Mouse (Mus musculus) neural tube, embryonic 14.5 days (tissue): ENCODE measurements around the gene Timmdc1. TPM values are rescaled to one million over a fixed set of nuclear protein-coding genes. Genes with fewer than 3 reads are reported as not detected.

ENCODE experiments used
- ATAC-seq: fragments of 200-750 bp; cut with Nextera tagmentation; 2 replicates; pipeline ENCODE4 v1.8.0; 2017; ENCODE audit warnings: low read depth, mild to moderate bottlenecking, moderate TSS enrichment, moderate library complexity
- H3K27ac ChIP-seq: fragments of 300-500 bp; sonication (generic); 2 replicates; pipeline ENCODE4 v1.5.1; 2014; ENCODE audit warnings: low read depth, mild to moderate bottlenecking, control low read depth, low read length, moderate library complexity, mixed read lengths
- H3K27me3 ChIP-seq: fragments of 300-500 bp; sonication (generic); 2 replicates; pipeline ENCODE4 v1.6.1; 2014; ENCODE audit warnings: low read length; ENCODE audit not compliant: control insufficient read depth, insufficient read depth
- H3K36me3 ChIP-seq: fragments of 300-500 bp; sonication (generic); 2 replicates; pipeline ENCODE4 v1.6.1; 2014; ENCODE audit warnings: low read length, mixed read lengths; ENCODE audit not compliant: control insufficient read depth, insufficient read depth
- H3K4me1 ChIP-seq: fragments of 300-500 bp; sonication (generic); 2 replicates; pipeline ENCODE4 v1.6.1; 2014; ENCODE audit warnings: low read length; ENCODE audit not compliant: control insufficient read depth, insufficient read depth
- H3K4me2 ChIP-seq: fragments of 300-500 bp; sonication (generic); 2 replicates; pipeline ENCODE4 v1.6.1; 2014; ENCODE audit warnings: mild to moderate bottlenecking, low read depth, low read length, control low read depth
- H3K4me3 ChIP-seq: fragments of 300-500 bp; sonication (generic); 2 replicates; pipeline ENCODE4 v1.5.1; 2014; ENCODE audit warnings: low read depth, low read length, control low read depth, mixed read lengths
- H3K9ac ChIP-seq: fragments of 300-500 bp; sonication (generic); replicated peaks from 2 replicates; pipeline ENCODE4 v1.6.1; 2014; ENCODE audit warnings: low read depth, mild to moderate bottlenecking, control low read depth, low read length, mixed read lengths
- H3K9me3 ChIP-seq: fragments of 300-500 bp; sonication (generic); 2 replicates; pipeline ENCODE4 v1.6.1; 2016; ENCODE audit warnings: low read length; ENCODE audit not compliant: control insufficient read depth
- WGBS: fragments of 180-500 bp; shearing (Covaris S2); extraction: QIAGEN DNeasy Blood & Tissue Kit; methylation state at CpG from one replicate; pipeline ENCODE4 v1.1.7; 2014; 5-methylcytosine and 5-hydroxymethylcytosine counted together
- polyA plus RNA-seq: library from polyadenylated mRNA; unstranded; fragments of >200 nt; fragmentation: Nextera tagmentation; extraction: Ambion mirVana; gene quantifications from 2 replicates; pipeline ENCODE4 v1.2.1, GENCODE M21; 2014

Gene Timmdc1
- polyA plus RNA-seq, result 31.9 and 33.2 TPM in 2 replicates

GRCm38 (mm10) chr16:38522129-38523084 lies at the start of gene Timmdc1:
TSS of gene Timmdc1 (minus strand) at chr16:38522663.
- Histone ChIP-seq H3K27me3 (no peaks in the 10 kb centered on the region), H3K36me3 (peaks cover 21% of the 10 kb centered on the region), H3K4me2 (peak within 1 kb of the TSS; percentile 62), H3K9ac (peak within 1 kb of the TSS; percentile 95), H3K4me3 (peak within 1 kb of the TSS; percentile 92), H3K27ac (peak within 1 kb of the TSS; percentile 90), H3K4me1 (peaks cover 12% of the 10 kb centered on the region; the same call in 1 of the 2 replicates), H3K9me3 (no peaks in the 10 kb centered on the region)
- ATAC-seq, result peak; percentile 99
- under 1% methylated on average over 73 of the region's 73 CpGs for whole genome bisulfite sequencing

- H3K9me3 ChIP-seq, result no peaks in the 10 kb centered on the region
- H3K4me1 ChIP-seq, result no peaks in the 10 kb centered on the region
- H3K27me3 ChIP-seq, result no peaks in the 10 kb centered on the region
- H3K9ac ChIP-seq, result no peak overlapping the region
- H3K4me3 ChIP-seq, result no peak overlapping the region
- no peak overlapping the region for H3K27ac ChIP-seq
- no peak overlapping the region for H3K4me2 ChIP-seq
- H3K36me3 ChIP-seq, result peaks cover 11% of the 10 kb centered on the region
- WGBS, result 98% methylated on average over 3 of the region's 3 CpGs
- ATAC-seq, result no peak
Observed at GRCm38 (mm10) chr16:38571481-38571880, 49.0 kb upstream of the Timmdc1 start.

GRCm38 (mm10) chr16:38568192-38568591 lies 45.7 kb upstream of the Timmdc1 start:
- no peak for ATAC-seq
- WGBS, result 96% methylated on average over 5 of the region's 5 CpGs
- Histone ChIP-seq H3K27ac (no peak overlapping the region), H3K9ac (no peak overlapping the region), H3K27me3 (no peaks in the 10 kb centered on the region), H3K9me3 (no peaks in the 10 kb centered on the region), H3K36me3 (peaks cover 5% of the 10 kb centered on the region), H3K4me2 (no peak overlapping the region), H3K4me3 (no peak overlapping the region), H3K4me1 (peaks cover 10% of the 10 kb centered on the region)

- Histone ChIP-seq H3K27me3 (no peaks in the 10 kb centered on the region), H3K4me3 (peak overlapping the region; percentile 91), H3K9me3 (no peaks in the 10 kb centered on the region), H3K4me2 (peak overlapping the region; percentile 68), H3K36me3 (peaks cover 5% of the 10 kb centered on the region; the same call in 1 of the 2 replicates), H3K4me1 (peaks cover 10% of the 10 kb centered on the region), H3K27ac (no peak overlapping the region), H3K9ac (peak overlapping the region; percentile 92)
- 42% methylated on average over 10 of the region's 10 CpGs for WGBS
- no peak for ATAC-seq
Observed at GRCm38 (mm10) chr16:38563516-38563915, 41.1 kb upstream of the Timmdc1 start.

- H3K9me3 ChIP-seq, result no peaks in the 10 kb centered on the region
- H3K27me3 ChIP-seq, result no peaks in the 10 kb centered on the region
- H3K4me2 ChIP-seq, result peak overlapping the region; percentile 68
- peak overlapping the region; percentile 81 for H3K27ac ChIP-seq
- peak overlapping the region; percentile 91 for H3K4me3 ChIP-seq
- H3K4me1 ChIP-seq, result peaks cover 10% of the 10 kb centered on the region
- ATAC-seq, result peak; percentile 79
- under 1% methylated on average over 25 of the region's 25 CpGs for WGBS
- H3K36me3 ChIP-seq, result peaks cover 5% of the 10 kb centered on the region; the same call in 1 of the 2 replicates
- H3K9ac ChIP-seq, result peak overlapping the region; percentile 92
Observed at GRCm38 (mm10) chr16:38562968-38563327, 40.5 kb upstream of the Timmdc1 start.

- H3K36me3 ChIP-seq, result peaks cover 5% of the 10 kb centered on the region; the same call in 1 of the 2 replicates
- peak overlapping the region; percentile 68 for H3K4me2 ChIP-seq
- peak; percentile 97 for ATAC-seq
- H3K27ac ChIP-seq, result peak overlapping the region; percentile 81
- no peaks in the 10 kb centered on the region for H3K27me3 ChIP-seq
- 6% methylated on average over 37 of the region's 37 CpGs for WGBS
- peak overlapping the region; percentile 91 for H3K4me3 ChIP-seq
- no peaks in the 10 kb centered on the region for H3K9me3 ChIP-seq
- H3K9ac ChIP-seq, result peak overlapping the region; percentile 92
- peaks cover 10% of the 10 kb centered on the region for H3K4me1 ChIP-seq
Observed at GRCm38 (mm10) chr16:38562131-38562967, 39.9 kb upstream of the Timmdc1 start.

GRCm38 (mm10) chr16:38558221-38558748 lies 35.8 kb upstream of the Timmdc1 start, which contains the start of gene Tmem39a:
TSS of gene Tmem39a (plus strand) at chr16:38558698.
- no peak within 1 kb of the TSS for H3K4me2 ChIP-seq
- H3K27ac ChIP-seq, result no peak within 1 kb of the TSS
- H3K4me3 ChIP-seq, result no peak within 1 kb of the TSS
- no peaks in the 10 kb centered on the region for H3K36me3 ChIP-seq
- H3K27me3 ChIP-seq, result no peaks in the 10 kb centered on the region
- H3K9ac ChIP-seq, result no peak within 1 kb of the TSS
- no peaks in the 10 kb centered on the region for H3K9me3 ChIP-seq
- H3K4me1 ChIP-seq, result peaks cover 1% of the 10 kb centered on the region; the same call in 1 of the 2 replicates
- 91% methylated on average over 3 of the region's 3 CpGs for WGBS
- no peak for ATAC-seq

- Histone ChIP-seq H3K9ac (no peak overlapping the region), H3K4me2 (no peak overlapping the region), H3K9me3 (no peaks in the 10 kb centered on the region), H3K36me3 (no peaks in the 10 kb centered on the region), H3K4me3 (no peak overlapping the region), H3K4me1 (no peaks in the 10 kb centered on the region), H3K27ac (no peak overlapping the region), H3K27me3 (no peaks in the 10 kb centered on the region)
- WGBS, result 82% methylated on average over 3 of the region's 3 CpGs
- ATAC-seq, result no peak
Observed at GRCm38 (mm10) chr16:38555988-38556387, 33.5 kb upstream of the Timmdc1 start.
